Mouse (Mus musculus) lung, postnatal 0 days (tissue): ENCODE data around the gene Mettl18.
"Not testable (repeated sequence)": the region's sequence is repeated elsewhere in the genome, so short reads cannot be mapped to it uniquely, and the experiment has no call there.

Experiments used
- CTCF ChIP-seq: IDR thresholded peaks from 2 replicates; pipeline ENCODE4 v1.5.1; 2016; ENCODE audit warnings: antibody characterized with exemption, mild to moderate bottlenecking
- EP300 ChIP-seq: IDR thresholded peaks from 2 replicates; pipeline ENCODE4 v1.6.1; 2016; ENCODE audit warnings: antibody characterized with exemption, mild to moderate bottlenecking, control low read depth

- not testable (repeated sequence) for TF ChIP-seq CTCF, EP300
These were observed 26.1 kb downstream of the Mettl18 start for GRCm38 (mm10) chr1:164020746-164021145.
